In the genomic region with DNA sequence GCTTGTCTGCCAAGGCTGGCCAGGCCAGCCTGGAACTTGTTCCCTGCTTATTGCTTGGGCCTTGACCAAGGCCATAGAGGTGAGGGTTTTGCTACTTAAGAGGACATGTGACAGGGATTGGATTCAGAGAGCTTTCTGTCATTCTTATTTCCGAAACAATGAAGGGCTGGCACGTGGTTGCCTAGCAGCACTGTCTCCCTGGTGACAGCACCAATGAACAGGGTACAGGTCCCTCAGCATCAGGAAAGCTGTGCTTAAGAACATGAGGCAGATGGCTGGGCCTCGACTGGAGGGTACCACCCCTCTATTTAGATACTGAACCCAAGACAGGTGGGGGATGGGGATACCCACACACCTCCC, we compare ENCODE assay signal across 9 mouse cellular contexts. TPM values are rescaled to one million over a fixed set of nuclear protein-coding genes. Genes with fewer than 3 reads are reported as not detected.
A peak's percentile ranks its signal among the peaks of the same experiment; 100 is the strongest.
DNase-seq lines count a peak whose midpoint lies in the region; ATAC-seq and TF ChIP-seq lines count a peak whose summit lies in the region.
"Had no signal": no experiment of that assay in that cellular context is flagged by ENCODE, and none has a peak within 500 bp of the region (broad histone marks: within the 10 kb centered on the region; RNA-seq: fewer than 3 reads in every experiment).

No protein-coding gene starts in this region.

- no peak for TF ChIP-seq POLR2A in embryonic fibroblast, embryonic 13.5 days (IDR thresholded peaks at IDR 0.05; ENCODE audit: low read depth, low read length)

- TF ChIP-seq CTCF in embryonic fibroblast, embryonic 13.5 days (IDR thresholded peaks at IDR 0.05; ENCODE audit: borderline replicate concordance, insufficient read depth, low read length) = no peak

- no peaks in the 10 kb centered on the region for H3K27me3 ChIP-seq in neural tube, embryonic 14.5 days (ENCODE audit: control insufficient read depth, insufficient read depth, low read length)
- H3K27me3 ChIP-seq: liver, embryonic 15.5 days had no signal

- H3K4me1 ChIP-seq in embryonic fibroblast, embryonic 13.5 days (ENCODE audit: control insufficient read depth, insufficient read depth, low read length) = peaks cover 6% of the 10 kb centered on the region
- H3K4me1 ChIP-seq in neural tube, embryonic 14.5 days (ENCODE audit: control insufficient read depth, insufficient read depth, low read length) = peaks cover 31% of the 10 kb centered on the region

- intact Hi-C loops in gastrocnemius, postnatal 36 days (cut with DNase I) = loop anchor here (10.0 kb wide), 1 partner anchor 125 kb away; no protein-coding TSS in a partner anchor

- H3K9ac ChIP-seq in neural tube, embryonic 14.5 days (replicated peaks; ENCODE audit: low read depth, low read length) = peak overlapping the region; percentile 32; the same call in 1 of the 2 replicates
- H3K9ac ChIP-seq: liver, embryonic 15.5 days had no signal

- WGBS in neural tube, embryonic 14.5 days = 7% methylated on average over 3 of the region's 3 CpGs

- peak overlapping the region; percentile 18; the same call in 1 of the 2 replicates for H3K4me2 ChIP-seq in neural tube, embryonic 14.5 days (ENCODE audit: low read depth, low read length)
- H3K4me2 ChIP-seq: liver, embryonic 15.5 days had no signal

- H3K9me3 ChIP-seq in neural tube, embryonic 14.5 days (ENCODE audit: control insufficient read depth, low read length) = no peaks in the 10 kb centered on the region
- H3K9me3 ChIP-seq: liver, embryonic 15.5 days had no signal

- peak; percentile 53 to 80 for DNase-seq in layer of hippocampus, adult 18-20 months (ENCODE audit: low spot score in 2 of 2)
- DNase-seq in layer of hippocampus, postnatal 25 days (ENCODE audit: extremely low spot score in 1 of 2, low spot score in 1 of 2) = no peak
- DNase-seq in layer of hippocampus, adult 8-10 months (ENCODE audit: low spot score in 2 of 2) = peak; percentile 58 to 66
- DNase-seq in adrenal gland, postnatal 36 days = no peak
- no peak for DNase-seq in gastrocnemius, postnatal 36 days

- ATAC-seq in neural tube, embryonic 14.5 days (ENCODE audit: low read depth) = peak; percentile 62
- no peak for ATAC-seq in erythroid progenitor cell, adult 5-6 weeks (replicated peaks; ENCODE audit: low FRiP score, poor library complexity, severe bottlenecking)

- H3K27ac ChIP-seq in embryonic fibroblast, embryonic 13.5 days (ENCODE audit: insufficient read depth, low read length) = peak overlapping the region; percentile 20; the same call in 1 of the 2 replicates
- peak overlapping the region; percentile 91 for H3K27ac ChIP-seq in neural tube, embryonic 14.5 days (ENCODE audit: low read depth, low read length)
- H3K27ac ChIP-seq: liver, embryonic 15.5 days had no signal

- no peak overlapping the region for H3K4me3 ChIP-seq in embryonic fibroblast, embryonic 13.5 days (ENCODE audit: insufficient read depth, low read length)
- H3K4me3 ChIP-seq in neural tube, embryonic 14.5 days (ENCODE audit: low read depth, low read length) = no peak overlapping the region
- H3K4me3 ChIP-seq: liver, embryonic 15.5 days had no signal

- peaks cover 42% of the 10 kb centered on the region for H3K36me3 ChIP-seq in neural tube, embryonic 14.5 days (ENCODE audit: control insufficient read depth, insufficient read depth, low read length)
- H3K36me3 ChIP-seq: liver, embryonic 15.5 days had no signal

RNA-seq across cellular contexts. Expression of a gene that starts 43.4 kb away (rescaled TPM):
- 10 to 100 TPM; 31.8 to 32.6 TPM for total RNA-seq in layer of hippocampus, adult 18-20 months (2021)
- 10 to 100 TPM; 25.9 to 39.4 TPM for total RNA-seq in layer of hippocampus, postnatal 25 days (2021)
- polyA plus RNA-seq in embryonic fibroblast, embryonic 13.5 days (2011; ENCODE audit: insufficient read length, low read depth, missing spikeins) = 28.2 and 35.5 TPM in 2 replicates
- total RNA-seq in layer of hippocampus, adult 8-10 months (2022) = 10 to 100 TPM; 24.5 to 33.1 (median 31.1) TPM
- 114 and 116 TPM in 2 replicates for polyA plus RNA-seq in neural tube, embryonic 14.5 days (2014; fragmentation: Nextera tagmentation; extraction: Ambion mirVana)
- total RNA-seq in erythroid progenitor cell, adult 5-6 weeks (2015; ENCODE audit: low replicate concordance) = 4.2 and 4.7 TPM in 2 replicates
- 2.3 and 4.0 TPM in 2 replicates for total RNA-seq in erythroid progenitor cell, adult 5-6 weeks (2017; ENCODE audit: low replicate concordance)
- 10 to 100 TPM; 45.9 to 48.6 TPM for total RNA-seq in adrenal gland, postnatal 36 days (2021)
- 10 to 100 TPM; 34.3 to 36.2 TPM for total RNA-seq in gastrocnemius, postnatal 36 days (2021)

RNA-seq across cellular contexts. Expression of a gene that starts 51.2 kb away (rescaled TPM):
- 10 to 100 TPM; 10.1 to 12.4 TPM for total RNA-seq in layer of hippocampus, adult 18-20 months (2021)
- 10 to 100 TPM in 1 of 2 experiments, 1 to 10 TPM in 1; 8.9 to 12.4 TPM for total RNA-seq in layer of hippocampus, postnatal 25 days (2021)
- 135 and 156 TPM in 2 replicates for polyA plus RNA-seq in embryonic fibroblast, embryonic 13.5 days (2011; ENCODE audit: insufficient read length, low read depth, missing spikeins)
- total RNA-seq in layer of hippocampus, adult 8-10 months (2022) = 10 to 100 TPM in 3 of 4 experiments, 1 to 10 TPM in 1; 9.2 to 12.2 (median 10.6) TPM
- 23.5 and 34.7 TPM in 2 replicates for polyA plus RNA-seq in neural tube, embryonic 14.5 days (2014; fragmentation: Nextera tagmentation; extraction: Ambion mirVana)
- total RNA-seq in erythroid progenitor cell, adult 5-6 weeks (2015; ENCODE audit: low replicate concordance) = 1.4 and 2.1 TPM in 2 replicates
- 0.98 TPM in 1 of 2 replicates, not detected in the other for total RNA-seq in erythroid progenitor cell, adult 5-6 weeks (2017; ENCODE audit: low replicate concordance)
- 10 to 100 TPM; 28.3 to 29.7 TPM for total RNA-seq in adrenal gland, postnatal 36 days (2021)
- 10 to 100 TPM; 26.3 to 37.3 TPM for total RNA-seq in gastrocnemius, postnatal 36 days (2021)

Comparison
In these comparisons a context has a peak if more than half of its experiments do, and no peak if none do; other contexts are left out.
1. DNase-seq: peak in layer of hippocampus, adult 18-20 months (2 of 2) and layer of hippocampus, adult 8-10 months (2 of 2); none in layer of hippocampus, postnatal 25 days (0 of 2), adrenal gland, postnatal 36 days (0 of 2) and gastrocnemius, postnatal 36 days (0 of 2).
2. RNA of a gene that starts 43.4 kb away (total RNA-seq): 45.9 to 48.6 TPM in adrenal gland, postnatal 36 days, 25.9 to 39.4 TPM in layer of hippocampus, postnatal 25 days, 34.3 to 36.2 TPM in gastrocnemius, postnatal 36 days, 24.5 to 33.1 TPM in layer of hippocampus, adult 8-10 months and 31.8 to 32.6 TPM in layer of hippocampus, adult 18-20 months; 2.3 to 4.7 TPM in erythroid progenitor cell, adult 5-6 weeks; every median in the first group is over 4 times any median in the second.